Mouse (Mus musculus): Measurements from ENCODE around the gene Kif26b.

Kif26b gene

GRCm38 (mm10) chr1:178528431-178529351 is at the start of gene Kif26b:
Gene Kif26b, plus strand, starts transcription at chr1:178529125.
- DNase-seq = peak; percentile 63 to 74

GRCm38 (mm10) chr1:178483854-178484253 is 45.1 kb upstream of the Kif26b start:
- DNase-seq = no peak

GRCm38 (mm10) chr1:178485138-178485867 is 43.6 kb upstream of the Kif26b start:
- DNase-seq = no peak

- DNase-seq = no peak
These were observed 43.1 kb upstream of the Kif26b start for GRCm38 (mm10) chr1:178485868-178486220.

GRCm38 (mm10) chr1:178486828-178487227 is 42.1 kb upstream of the Kif26b start:
- no peak for DNase-seq

GRCm38 (mm10) chr1:178489127-178489526 is 39.8 kb upstream of the Kif26b start:
- DNase-seq = no peak

GRCm38 (mm10) chr1:178491733-178492132 is 37.2 kb upstream of the Kif26b start:
- no peak for DNase-seq

GRCm38 (mm10) chr1:178492493-178492892 is 36.4 kb upstream of the Kif26b start:
- DNase-seq = no peak

- no peak for DNase-seq
These were observed 32.7 kb upstream of the Kif26b start for GRCm38 (mm10) chr1:178496186-178496585.

GRCm38 (mm10) chr1:178496841-178497240 is 32.1 kb upstream of the Kif26b start:
- peak; percentile 17 to 20 for DNase-seq

- no peak for DNase-seq
These were observed 22.0 kb upstream of the Kif26b start for GRCm38 (mm10) chr1:178506938-178507337.

- no peak for DNase-seq
These were observed 16.4 kb upstream of the Kif26b start for GRCm38 (mm10) chr1:178512323-178513031.

- DNase-seq = no peak
These were observed 15.0 kb upstream of the Kif26b start for GRCm38 (mm10) chr1:178513954-178514353.

- DNase-seq = no peak
These were observed 13.1 kb upstream of the Kif26b start for GRCm38 (mm10) chr1:178515839-178516238.

GRCm38 (mm10) chr1:178522389-178522788 is 6.5 kb upstream of the Kif26b start:
- DNase-seq = no peak

- DNase-seq = no peak
These were observed 5.8 kb upstream of the Kif26b start for GRCm38 (mm10) chr1:178523152-178523551.

- DNase-seq = peak; percentile 82 to 87
These were observed 1.8 kb upstream of the Kif26b start for GRCm38 (mm10) chr1:178527185-178527546.

- DNase-seq = peak; percentile 38 to 49
These were observed 1.2 kb upstream of the Kif26b start for GRCm38 (mm10) chr1:178527547-178528361.

GRCm38 (mm10) chr1:178529512-178530300 is 781 bp downstream of the Kif26b start:
- peak; percentile 43 to 44 for DNase-seq

- DNase-seq = peak; percentile 92 to 93
These were observed 1.6 kb downstream of the Kif26b start for GRCm38 (mm10) chr1:178530301-178531078.

- DNase-seq = no peak
These were observed 11.3 kb downstream of the Kif26b start for GRCm38 (mm10) chr1:178540247-178540646.

Data from cerebellum, postnatal 36 days (tissue).